Mouse (Mus musculus): Measurements from ENCODE around the gene Esrp2.

The Esrp2 gene

DNA sequence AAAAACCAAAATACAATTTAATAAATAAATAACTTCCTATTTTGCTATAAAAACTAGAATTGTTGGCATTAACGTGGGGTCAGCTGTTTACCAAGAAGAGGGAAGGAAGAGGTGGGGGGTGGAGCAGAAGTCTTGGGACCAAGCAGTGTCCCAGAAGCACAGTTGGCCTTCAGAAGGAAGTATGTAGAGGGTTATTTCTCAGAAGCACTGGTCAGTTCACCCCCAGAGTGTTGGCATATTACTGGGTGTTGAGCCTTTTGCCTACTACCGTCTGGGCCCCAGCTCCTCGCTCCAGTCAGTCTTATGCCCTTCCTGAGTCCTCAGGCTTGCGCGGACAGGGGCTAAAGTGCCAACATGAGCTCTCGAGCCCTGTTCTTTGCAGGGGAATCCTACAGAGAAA lies 12.3 kb upstream of the Esrp2 start:
- DNase-seq (ENCODE audit: extremely low read depth, low read depth): no peak

DNA sequence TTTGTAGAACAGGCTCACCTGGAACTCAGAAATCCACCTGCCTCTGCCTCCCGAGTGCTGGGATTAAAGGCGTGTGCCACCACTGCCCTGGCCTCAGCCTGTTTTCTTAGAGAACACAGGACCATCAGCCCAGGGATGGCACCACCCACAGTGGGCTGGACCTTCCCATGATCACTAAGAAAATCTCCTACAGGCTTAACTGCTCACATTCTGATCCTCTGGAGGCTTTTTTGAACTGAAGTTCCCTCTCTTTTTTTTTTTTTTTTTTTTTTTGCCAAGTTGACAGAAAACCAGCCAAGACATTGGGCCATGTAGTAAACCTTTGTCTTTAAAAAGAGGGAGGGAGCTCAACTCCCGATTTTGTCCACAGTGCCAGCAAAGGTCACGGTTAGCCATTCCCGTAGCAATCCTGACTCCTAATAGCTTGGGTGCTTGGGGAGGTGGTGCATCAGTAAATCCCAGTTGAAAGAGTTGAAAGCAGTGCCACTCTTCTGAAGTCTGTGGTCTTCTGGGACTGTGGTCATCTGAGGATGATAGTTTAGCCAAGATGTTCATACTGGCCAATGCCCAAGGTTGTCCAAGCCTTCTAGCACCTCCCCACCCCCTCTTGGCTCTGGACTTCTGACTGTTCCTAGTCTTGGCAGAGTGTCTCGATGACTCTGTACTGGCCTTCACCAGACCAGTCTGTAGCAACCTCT lies 11.2 kb upstream of the Esrp2 start:
- no peak for DNase-seq (ENCODE audit: extremely low read depth, low read depth)

DNA sequence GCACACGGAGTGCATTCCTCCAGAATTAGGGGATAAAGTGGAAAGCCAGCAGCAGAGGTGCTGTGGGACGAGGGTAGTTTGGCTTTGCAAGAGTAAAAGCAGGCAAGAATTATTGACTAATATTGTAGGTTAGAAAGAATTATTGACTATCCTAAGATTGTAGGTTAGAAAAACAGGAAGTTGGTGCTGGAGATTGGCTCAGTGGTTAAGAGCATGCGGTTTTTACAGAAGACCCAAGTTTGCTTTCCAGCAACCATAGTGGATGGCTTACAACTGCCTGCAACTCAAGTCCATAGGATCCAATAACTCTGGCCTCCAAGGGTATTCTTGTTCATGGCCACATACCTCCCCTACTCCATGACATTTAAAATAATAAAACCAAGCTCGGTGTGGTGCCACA lies 9.2 kb upstream of the Esrp2 start:
- DNase-seq (ENCODE audit: extremely low read depth, low read depth): no peak

DNA sequence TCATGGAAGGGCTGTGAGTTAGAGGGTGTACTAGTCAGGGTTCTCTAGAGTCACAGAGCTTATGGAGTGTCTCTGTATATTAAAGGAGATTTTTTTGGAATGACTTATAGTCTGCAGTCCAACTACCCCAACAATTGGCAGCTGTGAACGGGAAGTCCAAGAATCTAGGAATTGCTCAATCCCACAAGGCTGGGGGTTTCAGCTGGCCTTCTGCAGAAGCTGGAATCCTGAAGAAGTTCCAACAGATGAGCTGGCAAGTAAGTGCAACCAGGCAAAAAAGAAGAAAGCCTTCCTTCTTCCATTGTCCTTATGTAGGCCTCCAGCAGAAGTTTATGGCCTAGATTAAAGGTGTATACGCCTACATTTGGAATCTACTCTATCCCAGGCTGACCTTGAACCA lies 8.6 kb upstream of the Esrp2 start:
- DNase-seq (ENCODE audit: extremely low read depth, low read depth): no peak

DNA sequence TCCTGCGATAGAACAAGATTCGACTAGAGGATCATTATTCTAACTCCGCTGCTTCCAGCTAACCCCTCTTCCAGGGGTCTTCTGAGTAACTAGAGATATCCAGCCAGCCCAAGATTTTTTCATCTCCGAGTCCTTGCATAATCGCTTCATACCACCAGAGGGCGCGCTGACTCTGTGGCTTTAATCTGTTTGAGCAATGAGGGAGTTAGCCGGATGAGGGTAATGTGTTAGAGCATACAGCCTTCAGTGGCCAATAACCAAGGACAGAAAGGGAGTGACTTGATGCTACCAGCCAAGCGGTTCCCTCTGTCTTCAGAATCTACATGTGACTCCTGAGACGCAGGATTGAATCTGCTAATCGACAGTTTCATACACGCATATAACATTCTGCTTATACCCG lies 4.0 kb upstream of the Esrp2 start:
- peak; percentile 80 for DNase-seq (ENCODE audit: extremely low read depth, low read depth)

DNA sequence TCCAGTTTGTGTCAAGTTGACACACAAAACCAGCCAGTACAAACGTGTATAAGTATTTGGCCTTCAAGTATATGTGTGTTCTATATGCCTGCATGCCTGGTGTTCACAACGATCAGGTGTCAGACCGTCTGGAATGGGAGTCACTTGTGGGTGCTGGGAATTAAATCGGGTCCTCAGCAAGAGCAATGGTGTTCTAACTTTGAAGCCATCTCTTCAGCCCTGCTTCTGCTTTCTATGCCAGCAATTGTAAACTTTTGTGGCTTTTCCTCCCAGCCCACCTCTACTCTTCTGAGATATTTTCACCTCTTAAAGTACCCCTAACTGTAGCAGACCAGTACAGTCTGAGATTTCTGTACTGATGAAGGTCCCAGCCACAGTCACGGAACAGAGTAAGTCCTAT lies 3.4 kb upstream of the Esrp2 start:
- DNase-seq (ENCODE audit: extremely low read depth, low read depth): no peak

DNA sequence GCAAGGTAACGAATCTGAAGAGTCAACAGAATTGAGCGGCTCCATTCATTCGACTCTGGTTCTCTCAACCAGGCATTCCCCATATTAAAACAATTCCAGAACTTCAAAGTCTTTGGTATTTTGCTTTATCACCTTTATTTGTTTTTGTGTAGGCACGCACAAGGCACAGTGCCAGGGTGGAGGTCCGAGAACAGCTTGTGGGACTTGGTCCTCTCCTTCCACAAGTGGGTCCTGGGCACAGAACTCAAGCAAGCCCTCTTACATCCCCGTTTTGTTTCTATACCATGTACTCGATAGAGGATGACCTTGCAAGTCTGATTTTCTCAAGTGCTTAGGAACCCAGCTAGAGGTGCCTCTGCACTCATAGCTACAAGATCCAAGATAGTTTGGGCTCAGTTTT lies 1.8 kb upstream of the Esrp2 start:
- no peak for DNase-seq (ENCODE audit: extremely low read depth, low read depth)

DNA sequence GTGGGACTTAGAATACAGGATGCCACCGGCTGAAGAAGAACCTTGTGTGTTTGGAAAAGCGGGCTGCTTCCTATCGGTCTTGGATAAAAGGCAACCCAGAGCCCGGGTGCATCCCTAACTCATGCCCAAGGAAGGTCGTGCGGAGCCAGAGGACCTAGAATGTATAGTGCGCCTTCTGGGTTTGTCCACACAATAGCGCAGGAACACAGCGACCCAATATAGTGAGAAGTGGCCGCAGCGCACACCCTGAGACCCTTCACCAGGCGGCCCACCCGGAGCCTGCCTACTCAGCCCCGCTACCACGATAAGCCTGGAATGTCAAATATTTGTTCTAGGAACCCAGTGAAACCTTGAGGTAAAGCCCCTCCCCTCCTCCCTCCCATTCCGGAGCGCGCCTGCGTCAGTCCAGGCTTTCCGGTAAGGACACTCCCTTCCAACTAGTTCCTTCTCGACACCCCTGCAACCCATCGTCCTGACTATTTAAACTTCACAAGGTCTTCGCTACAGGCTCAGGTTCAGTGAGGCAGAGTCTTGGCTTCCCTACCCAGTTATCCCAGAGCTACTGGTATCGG lies 1.2 kb upstream of the Esrp2 start:
- peak; percentile 37 for DNase-seq (ENCODE audit: extremely low read depth, low read depth)

DNA sequence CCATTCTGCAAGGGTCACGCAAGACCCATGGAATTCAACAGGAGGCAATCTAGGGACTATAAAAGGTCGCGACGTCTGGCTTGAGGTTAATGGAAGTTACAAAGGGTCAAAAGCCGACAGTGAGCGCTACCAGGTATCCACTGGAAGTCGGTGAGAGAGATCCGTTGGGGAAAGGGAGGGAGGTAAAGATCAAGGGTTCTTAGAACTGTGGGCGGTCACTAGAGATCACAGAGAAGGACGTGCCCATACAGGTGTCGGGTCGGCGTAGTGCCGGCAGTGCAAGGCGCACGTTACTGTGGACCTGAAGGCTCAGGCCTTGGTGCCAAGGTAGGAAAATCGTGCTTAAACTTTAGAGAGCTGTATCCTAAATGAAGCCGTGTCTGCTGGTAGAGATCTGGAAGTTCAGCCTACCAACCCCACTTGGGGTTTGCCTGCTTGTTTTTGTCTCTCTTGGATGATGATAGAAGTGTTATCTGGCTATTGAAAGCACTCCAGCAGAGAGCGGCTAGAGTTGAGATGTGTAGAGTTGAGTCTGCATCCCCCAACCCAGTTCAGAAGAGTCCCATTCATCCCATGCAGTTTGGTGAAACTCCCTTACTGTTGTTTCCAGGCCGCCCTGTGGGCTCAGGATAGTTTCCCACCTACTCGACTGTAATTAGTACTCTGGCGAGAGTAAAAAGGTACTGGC lies 588 bp upstream of the Esrp2 start:
- no peak for DNase-seq (ENCODE audit: extremely low read depth, low read depth)

DNA sequence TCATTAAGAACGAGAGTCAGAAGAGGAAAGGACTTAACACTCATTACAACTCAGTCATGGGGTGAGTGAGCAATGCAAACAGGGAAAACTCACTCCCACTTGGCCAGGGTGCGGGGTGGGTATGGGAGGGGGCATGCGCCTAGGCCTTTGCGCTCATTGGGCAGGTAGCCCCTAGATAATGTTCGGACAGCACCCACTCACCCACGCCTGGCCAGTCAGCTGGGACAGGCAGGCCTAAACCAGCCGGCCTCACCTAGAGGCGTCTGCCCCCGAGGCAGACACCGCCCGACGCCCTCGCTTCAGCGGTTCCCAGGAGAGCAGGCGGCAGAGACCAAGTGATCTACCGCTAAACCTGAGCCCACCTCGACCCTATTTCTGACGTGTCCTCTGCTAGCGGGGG lies 1.1 kb downstream of the Esrp2 start:
- no peak for DNase-seq (ENCODE audit: extremely low read depth, low read depth)

DNA sequence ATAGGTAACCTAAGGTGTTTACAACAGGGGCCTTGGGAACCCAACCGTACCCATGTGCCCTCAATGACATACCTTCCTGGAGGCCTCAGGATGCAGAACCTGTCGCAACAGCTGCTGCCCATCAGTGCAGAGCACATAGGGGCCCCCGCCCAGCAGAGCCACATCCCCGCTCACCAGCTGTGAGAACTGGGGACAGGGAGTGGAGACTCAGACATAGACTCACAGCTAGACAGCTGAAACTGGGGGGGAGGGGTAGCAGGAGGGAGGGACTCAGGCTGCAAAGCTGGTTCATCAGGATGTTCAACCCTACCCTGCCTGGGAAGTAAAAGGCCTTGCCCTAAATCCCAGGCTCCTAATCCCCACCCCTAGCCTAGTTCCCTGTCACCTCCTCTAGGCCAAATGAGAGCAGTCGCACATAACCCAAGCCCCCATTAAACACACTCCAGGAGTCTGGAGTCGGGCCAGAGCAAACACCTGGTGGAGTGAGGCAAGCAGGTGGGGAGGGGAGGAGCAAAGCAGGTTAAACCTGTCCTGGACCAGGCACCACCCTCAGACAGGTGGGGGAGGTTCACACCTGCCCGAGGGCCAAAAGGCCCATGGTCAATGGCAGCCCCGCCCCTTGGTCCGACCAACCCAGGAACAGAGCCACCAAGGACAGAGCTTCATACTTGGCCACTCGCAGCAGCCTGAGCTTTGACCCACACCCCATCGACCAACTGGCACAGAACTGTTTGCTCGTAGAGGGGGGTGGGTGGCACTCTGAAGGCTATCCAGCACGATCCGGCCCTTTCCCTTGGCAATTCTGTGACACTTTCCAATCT lies 1.8 kb downstream of the Esrp2 start:
- DNase-seq (ENCODE audit: extremely low read depth, low read depth): no peak

DNA sequence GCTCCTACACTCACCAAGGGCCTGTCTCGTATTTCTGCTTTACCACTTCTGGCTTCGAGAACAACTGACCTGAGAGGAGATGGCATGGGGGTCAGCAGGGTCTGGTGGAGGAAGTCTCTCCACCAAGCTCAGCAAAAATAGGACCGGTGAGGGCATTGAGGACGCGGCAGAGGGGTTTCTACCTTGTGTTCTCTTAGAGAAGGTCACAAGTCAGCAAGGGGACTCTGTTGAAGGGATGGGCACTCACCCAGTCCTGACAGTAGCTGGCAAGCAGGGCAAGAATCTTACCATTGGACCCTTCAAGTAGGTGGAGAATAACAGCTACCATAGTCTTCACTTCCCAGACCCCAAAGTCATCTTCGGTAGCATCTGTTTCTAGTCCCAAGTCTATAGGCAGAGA lies 2.8 kb downstream of the Esrp2 start:
- no peak for DNase-seq (ENCODE audit: extremely low read depth, low read depth)

DNA sequence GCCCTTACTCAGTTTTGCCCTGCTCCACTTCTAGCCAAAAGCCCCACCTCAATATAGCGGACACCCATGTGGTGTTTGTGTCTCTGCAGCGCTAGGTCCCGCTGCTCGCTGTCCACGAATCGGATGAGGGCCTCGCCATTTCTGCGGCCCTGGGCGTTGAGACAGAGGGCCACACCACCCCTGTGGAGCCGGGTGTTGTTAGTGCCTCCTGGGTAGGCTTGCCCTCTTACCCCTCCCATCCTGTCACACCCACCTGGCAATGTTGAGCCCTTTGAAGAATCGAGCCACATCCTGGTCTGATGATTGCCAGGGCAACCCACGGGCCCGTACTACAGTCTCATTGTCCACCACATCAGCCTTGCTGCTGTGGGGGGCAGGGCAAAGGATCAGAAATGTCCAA lies 3.2 kb downstream of the Esrp2 start:
- DNase-seq (ENCODE audit: extremely low read depth, low read depth): no peak

DNA sequence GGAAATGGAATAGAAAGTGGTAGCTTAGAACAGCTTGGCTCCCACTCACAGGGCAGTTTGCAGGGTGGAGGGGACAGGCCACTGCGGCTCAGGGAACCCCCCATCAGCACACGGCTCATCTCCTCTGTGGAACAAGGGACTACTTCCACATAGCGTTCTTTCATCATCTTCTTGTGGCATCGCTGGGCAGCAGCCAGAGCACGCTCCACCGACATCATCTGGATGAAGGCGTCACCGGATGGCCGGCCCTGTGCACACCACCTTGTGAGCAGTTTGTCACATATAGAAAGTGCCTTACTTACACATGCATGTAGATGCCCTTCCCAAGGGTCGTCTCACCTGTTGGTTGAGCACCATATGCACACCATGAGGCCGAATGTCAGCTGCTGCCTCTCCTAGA lies 4.4 kb downstream of the Esrp2 start:
- DNase-seq (ENCODE audit: extremely low read depth, low read depth): no peak

DNA sequence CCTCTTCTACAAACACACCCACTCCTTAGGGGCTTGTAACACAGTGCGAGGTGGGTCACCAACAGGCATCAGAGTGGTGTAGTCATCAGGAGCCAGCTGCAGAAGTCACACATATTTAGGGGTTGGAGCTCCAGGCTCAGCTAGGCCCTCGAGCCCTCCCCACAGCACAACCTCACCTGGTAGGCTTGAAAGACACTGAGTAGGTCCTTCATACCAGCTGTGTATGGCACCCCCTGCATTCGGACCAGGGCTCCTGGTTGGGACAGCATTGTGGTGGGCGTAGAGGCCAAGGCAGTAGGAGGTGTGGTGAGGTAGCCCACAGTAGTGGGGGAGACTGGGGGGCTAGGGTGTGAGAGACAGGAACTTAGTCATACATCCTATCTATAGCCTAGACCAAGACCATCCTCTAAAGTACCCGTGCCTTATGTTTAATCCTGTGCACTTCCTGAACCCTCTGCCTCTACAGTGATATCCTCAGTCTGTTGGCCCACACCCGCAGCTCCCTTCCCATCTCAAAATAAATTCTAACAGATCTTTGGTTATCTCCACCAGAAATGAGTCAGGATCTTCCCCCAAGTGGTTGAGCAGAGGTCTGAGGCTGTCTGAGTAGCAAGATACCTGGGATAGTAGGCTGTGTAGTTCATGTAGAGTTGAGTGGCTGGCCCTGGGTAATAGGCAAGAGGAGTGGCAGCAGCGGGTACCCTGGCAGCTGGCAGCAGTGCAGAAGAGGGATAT lies 5.1 kb downstream of the Esrp2 start:
- peak; percentile 30 for DNase-seq (ENCODE audit: extremely low read depth, low read depth)

DNA sequence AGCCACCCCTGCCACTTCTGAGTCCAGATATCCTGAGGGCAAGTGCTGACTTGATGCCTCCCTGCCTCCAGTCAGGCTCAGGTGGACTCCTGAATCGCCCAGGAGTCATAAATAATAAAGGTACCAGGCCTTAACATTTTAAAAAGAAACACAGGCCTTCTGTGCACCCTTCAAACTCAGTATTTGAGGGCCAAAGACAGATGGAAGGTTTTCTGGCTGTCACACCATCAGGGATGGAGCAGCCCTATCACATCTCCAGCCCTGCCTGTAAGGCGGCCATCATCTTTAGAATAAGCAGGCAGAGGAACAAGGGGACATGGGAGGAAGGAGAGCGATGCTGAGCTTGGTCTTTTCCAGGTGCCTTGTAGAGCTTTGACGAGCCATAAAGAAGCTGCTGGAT lies 5.8 kb downstream of the Esrp2 start:
- DNase-seq (ENCODE audit: extremely low read depth, low read depth): no peak

DNA sequence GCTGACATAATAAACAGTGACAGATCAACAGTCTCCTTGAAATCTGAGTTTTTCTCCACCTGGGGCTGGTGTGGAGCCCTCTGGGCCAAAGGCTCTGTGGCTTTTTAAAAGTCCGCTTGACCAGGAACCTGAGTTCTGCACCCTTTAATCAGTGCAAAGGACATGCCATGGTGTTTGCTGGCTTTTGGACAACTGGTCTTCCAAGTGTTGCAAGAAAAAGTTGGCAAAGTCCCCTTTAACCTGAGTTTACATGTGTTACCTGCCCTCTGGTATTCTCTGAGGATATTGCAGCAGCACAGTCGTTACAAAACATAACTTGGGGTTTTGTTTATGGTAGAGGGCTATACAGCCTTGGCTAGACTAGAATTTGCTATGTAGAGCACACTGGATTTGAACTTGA lies 6.3 kb downstream of the Esrp2 start:
- no peak for DNase-seq (ENCODE audit: extremely low read depth, low read depth)

DNA sequence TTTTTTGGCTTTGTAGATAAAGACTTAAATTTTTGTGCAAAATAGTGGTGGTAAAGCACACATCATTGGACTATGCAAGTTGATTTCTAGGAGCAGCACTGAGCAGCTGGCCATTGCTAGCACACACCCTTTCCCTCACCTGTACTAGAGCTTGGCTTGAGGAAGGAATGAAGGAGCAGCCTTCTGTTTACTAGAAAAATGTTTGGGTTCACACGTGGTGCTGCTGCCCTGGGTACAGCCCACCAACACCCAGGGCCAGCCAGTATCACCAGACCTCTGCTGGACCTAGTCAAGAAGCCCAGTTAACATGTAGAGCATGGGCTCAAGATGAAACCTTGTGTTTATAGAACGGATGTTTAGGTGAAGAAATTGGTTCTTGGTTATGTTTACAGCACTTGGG lies 6.8 kb downstream of the Esrp2 start:
- DNase-seq (ENCODE audit: extremely low read depth, low read depth): no peak

DNA sequence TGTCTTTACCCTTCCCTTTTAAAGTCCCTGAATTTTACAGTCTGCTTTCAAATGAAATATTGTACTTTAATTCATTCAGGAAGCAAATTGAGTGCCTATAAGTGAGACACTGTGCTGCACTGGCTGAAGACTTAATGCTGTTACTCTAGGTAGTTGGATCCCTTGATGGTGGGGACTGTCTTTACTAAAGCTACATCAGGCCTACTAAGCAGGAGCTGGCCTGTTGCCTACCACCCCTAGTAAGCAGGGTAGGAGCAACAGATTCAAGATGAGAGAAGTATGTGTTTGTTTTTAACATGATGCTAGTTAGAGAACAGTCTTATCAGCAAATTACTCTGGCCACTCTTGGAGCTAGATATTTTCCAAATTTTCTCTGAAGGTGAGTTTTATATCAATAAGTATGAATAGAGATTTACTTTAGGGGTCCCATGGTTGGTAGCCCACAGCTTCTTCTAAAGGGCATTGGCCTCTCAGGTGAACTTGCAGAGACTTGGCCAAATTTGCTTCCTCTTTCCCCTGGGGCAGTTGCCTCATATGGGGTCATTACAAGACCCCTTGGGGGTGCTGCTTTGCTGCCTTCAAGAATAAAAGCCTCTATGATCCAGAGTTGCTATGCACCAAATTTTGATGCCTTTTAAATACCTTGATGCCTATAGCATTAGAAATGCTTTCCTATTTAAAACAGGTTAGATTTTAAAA lies 7.4 kb downstream of the Esrp2 start:
- no peak for DNase-seq (ENCODE audit: extremely low read depth, low read depth)

DNA sequence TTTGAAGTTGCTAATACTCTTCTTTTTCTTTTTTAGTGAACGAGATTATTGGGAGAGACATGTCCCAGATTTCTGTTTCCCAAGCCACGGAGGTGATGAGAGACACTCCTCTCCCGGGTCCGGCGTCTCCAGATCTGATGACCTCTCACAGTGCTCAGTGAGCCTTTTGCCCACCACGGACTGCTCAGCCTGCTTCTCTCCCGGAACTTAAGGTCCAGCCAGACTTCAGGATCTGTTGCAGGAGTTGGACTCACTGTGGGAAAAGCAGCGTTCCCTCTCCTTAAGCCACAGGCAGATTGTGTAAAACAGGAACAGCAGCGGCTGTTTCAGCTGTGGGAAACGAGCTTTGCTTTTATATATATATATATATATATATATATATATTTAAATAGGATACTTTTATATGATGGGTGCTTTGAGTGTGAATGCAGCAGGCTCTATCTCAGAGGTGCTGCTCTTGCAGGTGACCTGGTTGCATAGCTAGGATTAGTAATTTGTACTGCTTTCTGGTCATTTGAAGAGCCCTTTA lies 8.8 kb downstream of the Esrp2 start:
- DNase-seq (ENCODE audit: extremely low read depth, low read depth): no peak

DNA sequence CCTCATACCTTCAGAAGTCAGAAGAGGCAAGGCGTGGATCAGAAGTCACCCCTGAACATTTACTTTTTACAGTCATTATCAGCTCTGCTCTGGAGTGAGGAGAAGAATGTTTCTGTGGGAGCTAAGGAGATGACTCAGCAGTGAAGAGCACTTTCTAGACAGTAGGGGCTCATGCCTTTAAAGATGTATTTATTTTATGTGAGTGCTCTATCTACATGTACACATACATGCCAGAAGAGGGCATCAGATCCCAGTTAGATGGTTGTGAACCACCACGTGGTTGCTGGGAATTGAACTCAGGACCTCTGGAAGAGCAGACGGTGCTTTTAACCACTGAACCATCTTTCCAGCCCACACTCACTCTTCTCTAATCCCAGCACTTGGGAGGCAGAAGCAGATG lies 9.7 kb downstream of the Esrp2 start:
- no peak for DNase-seq (ENCODE audit: extremely low read depth, low read depth)

Measured in MEL-GATA-1-ER (cell line).